Comparison of ENCODE assay signal across 24 mouse cellular contexts in the genomic region with DNA sequence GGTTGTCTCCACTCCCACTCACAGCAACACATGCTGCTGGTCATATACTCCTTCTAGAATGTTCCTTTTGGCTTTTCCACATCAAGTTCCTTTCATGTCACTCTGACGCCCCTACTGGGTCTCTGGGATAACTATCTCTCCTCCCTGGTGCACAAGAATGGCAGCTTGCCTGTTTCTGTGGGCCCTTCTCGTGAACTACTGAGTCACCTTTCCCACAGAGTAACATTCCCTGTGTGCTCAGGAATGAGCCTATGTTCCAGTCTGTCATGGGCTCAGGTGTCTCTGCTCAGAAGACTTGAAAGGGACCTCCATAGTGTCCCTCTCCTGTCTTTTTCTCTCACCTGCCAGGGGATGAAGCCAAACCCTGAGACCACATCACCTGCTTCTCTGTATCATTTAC. TPM values are rescaled to one million over a fixed set of nuclear protein-coding genes. Genes with fewer than 3 reads are reported as not detected.
DNase-seq lines count a peak whose midpoint lies in the region; ATAC-seq and TF ChIP-seq lines count a peak whose summit lies in the region.
"Had no signal": no experiment of that assay in that cellular context is flagged by ENCODE, and none has a peak within 500 bp of the region (broad histone marks: within the 10 kb centered on the region; RNA-seq: fewer than 3 reads in every experiment).

No protein-coding gene starts in this region.

- no peaks in the 10 kb centered on the region for H3K36me3 ChIP-seq in lung, embryonic 15.5 days
- H3K36me3 ChIP-seq: embryonic facial prominence, embryonic 15.5 days; forebrain, embryonic 10.5 days; hindbrain, embryonic 15.5 days had no signal

- peaks cover 42% of the 10 kb centered on the region for H3K4me1 ChIP-seq in lung, embryonic 15.5 days

- no peak overlapping the region for H3K4me2 ChIP-seq in lung, embryonic 15.5 days
- H3K4me2 ChIP-seq: embryonic facial prominence, embryonic 15.5 days; heart, embryonic 11.5 days; hindbrain, embryonic 15.5 days had no signal

- no peaks in the 10 kb centered on the region for H3K9me3 ChIP-seq in lung, embryonic 15.5 days
- H3K9me3 ChIP-seq: embryonic facial prominence, embryonic 15.5 days; forebrain, embryonic 10.5 days; hindbrain, embryonic 15.5 days had no signal

- intact Hi-C loops in gastrocnemius, adult 2 months (cut with DNase I): no loop called here

- 41% methylated on average over 2 of the region's 2 CpGs for WGBS in lung, embryonic 15.5 days

- no peak overlapping the region for H3K9ac ChIP-seq in lung, embryonic 15.5 days
- H3K9ac ChIP-seq: embryonic facial prominence, embryonic 15.5 days; hindbrain, embryonic 15.5 days had no signal

- no peak for TF ChIP-seq CTCF in gastrocnemius, adult 2 months (IDR thresholded peaks at IDR 0.05)

- H3K27ac ChIP-seq in gastrocnemius, adult 2 months: peak overlapping the region; percentile 94
- peak overlapping the region; percentile 99; the same call in 1 of the 2 replicates for H3K27ac ChIP-seq in lung, embryonic 15.5 days
- H3K27ac ChIP-seq: forebrain, embryonic 10.5 days; heart, adult 2 months; hindbrain, embryonic 15.5 days had no signal

- peaks cover 5% of the 10 kb centered on the region; the same call in 1 of the 2 replicates for H3K27me3 ChIP-seq in lung, embryonic 15.5 days

- no peak for ATAC-seq in lung, embryonic 15.5 days (ENCODE audit: borderline replicate concordance, extremely low read depth, low FRiP score, low TSS enrichment)
- ATAC-seq: forebrain, embryonic 14.5 days; inflammation-experienced regulatory T-cells, adult 6 months had no signal

- H3K4me3 ChIP-seq in gastrocnemius, adult 2 months: no peak overlapping the region
- no peak overlapping the region for H3K4me3 ChIP-seq in lung, embryonic 15.5 days
- H3K4me3 ChIP-seq: embryonic facial prominence, embryonic 15.5 days; erythroblast, embryonic 14.5 days; forebrain, embryonic 10.5 days; heart, adult 2 months; hindbrain, embryonic 15.5 days had no signal

- no peak for DNase-seq in gastrocnemius, adult 2 months
- DNase-seq in gastrocnemius, postnatal 25 days: no peak
- DNase-seq in lung, postnatal 14 days: no peak
- peak; percentile 42 for DNase-seq in NIH3T3 (ENCODE audit: low read depth)
- no peak for DNase-seq in adrenal gland, postnatal 14 days
- DNase-seq in spleen, adult 18-20 months: no peak
- DNase-seq: adrenal gland, postnatal 10 days; cerebellum, adult 8-10 months; cerebellum, postnatal 14 days; embryo, embryonic 11 days; gastrocnemius, postnatal 10 days; heart, adult 2 months; heart, postnatal 36 days had no signal

RNA-seq across cellular contexts. Expression of a gene that starts 1.3 kb away (rescaled TPM):
- 10 to 100 TPM; 32.4 to 44.6 TPM for total RNA-seq in gastrocnemius, adult 2 months (2021)
- total RNA-seq in gastrocnemius, postnatal 25 days (2021): 10 to 100 TPM; 45.7 to 49.6 TPM
- polyA plus RNA-seq in lung, embryonic 15.5 days (2015; fragmentation: Nextera tagmentation; extraction: Ambion mirVana): 47.2 and 54.9 TPM in 2 replicates
- 212 and 214 TPM in 2 replicates for total RNA-seq in adrenal gland, postnatal 14 days (2021)

RNA-seq across cellular contexts. Expression of a gene that starts 10.0 kb away (rescaled TPM):
- total RNA-seq in gastrocnemius, adult 2 months (2021): 10 to 100 TPM; 22.2 to 22.6 TPM
- 10 to 100 TPM; 24.7 to 24.9 TPM for total RNA-seq in gastrocnemius, postnatal 25 days (2021)
- 105 and 108 TPM in 2 replicates for polyA plus RNA-seq in lung, embryonic 15.5 days (2015; fragmentation: Nextera tagmentation; extraction: Ambion mirVana)
- total RNA-seq in adrenal gland, postnatal 14 days (2021): 41.3 and 50.4 TPM in 2 replicates

RNA-seq across cellular contexts. Expression of a gene that starts 13.3 kb away (rescaled TPM):
- 100 to 1,000 TPM; 218 to 220 TPM for total RNA-seq in gastrocnemius, adult 2 months (2021)
- total RNA-seq in gastrocnemius, postnatal 25 days (2021): 100 to 1,000 TPM; 241 to 266 TPM
- polyA plus RNA-seq in lung, embryonic 15.5 days (2015; fragmentation: Nextera tagmentation; extraction: Ambion mirVana): 23.6 and 24.5 TPM in 2 replicates
- 29.1 and 29.3 TPM in 2 replicates for total RNA-seq in adrenal gland, postnatal 14 days (2021)

RNA-seq across cellular contexts. Expression of a gene that starts 31.8 kb away (rescaled TPM):
- 10 to 100 TPM; 71.2 to 78.6 TPM for total RNA-seq in gastrocnemius, adult 2 months (2021)
- 10 to 100 TPM; 62.2 to 62.8 TPM for total RNA-seq in gastrocnemius, postnatal 25 days (2021)
- polyA plus RNA-seq in lung, embryonic 15.5 days (2015; fragmentation: Nextera tagmentation; extraction: Ambion mirVana): 76.1 and 83.6 TPM in 2 replicates
- 87.4 and 92.1 TPM in 2 replicates for total RNA-seq in adrenal gland, postnatal 14 days (2021)

RNA-seq across cellular contexts. Expression of a gene that starts 35.3 kb away (rescaled TPM):
- total RNA-seq in gastrocnemius, adult 2 months (2021): not detected
- total RNA-seq in gastrocnemius, postnatal 25 days (2021): not detected
- polyA plus RNA-seq in lung, embryonic 15.5 days (2015; fragmentation: Nextera tagmentation; extraction: Ambion mirVana): 0.69 TPM in 1 of 2 replicates, not detected in the other
- total RNA-seq in adrenal gland, postnatal 14 days (2021): not detected in 2 replicates
- total RNA-seq: adrenal gland, postnatal 10 days; CH12.LX; common myeloid progenitor, adult 5-6 weeks; gastrocnemius, postnatal 10 days; heart, adult 2 months; heart, postnatal 36 days had no signal
- polyA plus RNA-seq: embryonic facial prominence, embryonic 11.5 days; forebrain, embryonic 14.5 days; heart, adult 2 months; heart, embryonic 11.5 days had no signal
